Mouse (Mus musculus) heart, postnatal 25 days (tissue): Measurements from ENCODE around the gene Gna11. TPM values are rescaled to one million over a fixed set of nuclear protein-coding genes. Genes with fewer than 3 reads are reported as not detected.

Experiments
- DNase-seq: peaks from one replicate; pipeline ENCODE4 v3.0.0; 2022; ENCODE audit warnings: low spot score
- intact Hi-C: fragments of 180-260 bp; cut with DNase I; formaldehyde crosslinking; loops from one replicate; pipeline ENCODE4 v1.15.1; 2025
- total RNA-seq, 2 experiments: library from RNA; stranded (reverse); gene quantifications; 2 replicates each; pipeline ENCODE4 v1.2.3; 2021

Gene Gna11
- total RNA-seq, 2 experiments from 2014 or later = 49.6 to 54.6 TPM

DNA sequence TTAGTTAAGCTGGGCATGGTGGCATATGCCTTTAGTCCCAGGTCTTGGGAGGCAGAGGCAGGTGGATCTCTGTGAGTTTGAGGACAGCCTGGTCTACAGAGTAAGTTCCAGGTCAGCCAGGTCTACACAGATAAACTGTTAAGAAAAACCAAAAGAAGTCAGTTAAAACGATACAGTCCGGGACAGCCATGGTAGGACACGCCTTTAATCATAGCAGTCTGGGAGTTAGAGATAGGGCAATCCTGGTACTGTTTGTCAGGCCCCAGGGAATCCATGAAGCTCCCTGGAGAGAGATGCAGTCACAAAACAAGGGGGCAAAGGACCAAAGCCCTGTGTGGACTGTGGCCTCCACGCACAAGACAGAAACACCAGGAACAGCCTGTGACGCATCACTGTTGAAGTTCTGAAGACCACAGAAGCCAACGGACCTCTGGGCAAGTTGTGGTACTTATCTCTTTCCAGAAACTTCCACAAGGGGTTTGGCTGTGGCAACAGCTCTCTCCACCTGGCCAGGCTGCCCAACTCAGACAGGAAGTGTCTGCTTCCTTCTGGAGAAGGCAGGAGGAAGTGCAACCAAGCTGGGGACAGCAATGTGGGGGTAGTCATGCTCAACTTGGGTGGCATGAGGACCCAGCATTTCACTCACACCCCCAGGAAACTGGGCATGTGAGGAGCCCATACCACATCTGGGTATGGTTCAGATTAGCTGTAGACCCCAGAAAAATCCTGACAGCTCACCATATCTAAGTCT, 25.6 kb downstream of the Gna11 start:
- intact Hi-C loops = loop anchor here (2.0 to 5.0 kb wide), 2 partner anchors 17 to 33 kb away; no protein-coding TSS in a partner anchor
- no peak for DNase-seq

DNA sequence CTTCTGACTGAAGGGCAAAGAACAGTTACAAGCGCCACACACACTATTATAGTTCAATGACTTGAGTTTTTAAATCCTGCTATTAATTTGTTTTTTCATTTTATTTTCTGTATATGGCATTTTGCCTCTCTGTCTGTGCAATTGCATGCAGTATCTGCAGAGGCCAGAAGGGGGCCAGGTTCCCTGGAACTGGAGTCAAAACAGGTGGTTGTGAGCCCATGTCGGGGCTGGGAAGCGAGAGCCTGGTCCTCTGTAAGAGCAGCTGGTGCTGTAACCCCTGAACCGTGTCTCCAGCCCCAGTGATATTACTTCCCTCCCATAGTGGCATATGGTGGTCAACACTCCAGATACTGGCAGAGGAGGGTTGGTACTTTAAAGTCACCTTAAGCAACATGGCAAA, 26.4 kb downstream of the Gna11 start:
- intact Hi-C loops = loop anchor here (2.0 to 5.0 kb wide), 2 partner anchors 16 to 34 kb away; no protein-coding TSS in a partner anchor
- DNase-seq = no peak

GRCm38 (mm10) chr10:81517227-81517626, 27.8 kb downstream of the Gna11 start:
- intact Hi-C loops = loop anchor here (5.0 kb wide), 1 partner anchor 35 kb away; no protein-coding TSS in a partner anchor
- DNase-seq = no peak

DNA sequence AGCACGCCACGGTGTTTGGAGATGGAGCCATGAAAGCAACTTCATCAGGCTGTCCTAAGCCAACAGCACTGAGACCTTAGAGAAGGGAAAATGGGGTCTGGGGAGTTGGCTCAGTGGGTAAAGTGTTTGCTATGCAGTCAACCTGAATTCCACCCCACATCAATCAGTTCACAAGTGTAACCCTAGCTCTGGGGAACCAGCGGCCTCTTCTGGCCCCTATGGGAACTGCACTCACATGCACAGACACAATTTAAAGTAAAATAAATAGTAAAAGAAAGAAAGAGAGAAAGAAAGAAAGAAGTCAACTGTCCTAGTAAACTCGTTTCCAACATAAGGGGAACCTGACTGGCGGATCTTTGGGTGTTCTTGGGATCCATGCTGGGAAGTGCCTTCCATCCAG, 31.2 kb downstream of the Gna11 start:
- no peak for DNase-seq
- intact Hi-C loops = no loop called here

- intact Hi-C loops = no loop called here
- no peak for DNase-seq
Observed at GRCm38 (mm10) chr10:81510246-81510810, 34.7 kb downstream of the Gna11 start.

GRCm38 (mm10) chr10:81507691-81508489, 37.1 kb downstream of the Gna11 start:
- intact Hi-C loops = no loop called here

GRCm38 (mm10) chr10:81507095-81507494, 37.9 kb downstream of the Gna11 start:
- intact Hi-C loops = no loop called here
- DNase-seq = no peak

More at GRCm38 (mm10) chr10:81507691-81508489, 37.1 kb downstream of the Gna11 start:
- DNase-seq = no peak

- intact Hi-C loops = no loop called here
- no peak for DNase-seq
Observed at GRCm38 (mm10) chr10:81505016-81505664, 39.9 kb downstream of the Gna11 start.

GRCm38 (mm10) chr10:81502658-81503057, 42.3 kb downstream of the Gna11 start:
- DNase-seq = peak; percentile 62
- intact Hi-C loops = loop anchor here (1.0 to 5.0 kb wide), 4 partner anchors 16 to 670 kb away; partner anchors contain the start of gene Tle6

GRCm38 (mm10) chr10:81501863-81502262, 43.1 kb downstream of the Gna11 start:
- intact Hi-C loops = loop anchor here (2.0 to 5.0 kb wide), 3 partner anchors 17 to 670 kb away; partner anchors contain the start of gene Tle6
- DNase-seq = no peak

DNA sequence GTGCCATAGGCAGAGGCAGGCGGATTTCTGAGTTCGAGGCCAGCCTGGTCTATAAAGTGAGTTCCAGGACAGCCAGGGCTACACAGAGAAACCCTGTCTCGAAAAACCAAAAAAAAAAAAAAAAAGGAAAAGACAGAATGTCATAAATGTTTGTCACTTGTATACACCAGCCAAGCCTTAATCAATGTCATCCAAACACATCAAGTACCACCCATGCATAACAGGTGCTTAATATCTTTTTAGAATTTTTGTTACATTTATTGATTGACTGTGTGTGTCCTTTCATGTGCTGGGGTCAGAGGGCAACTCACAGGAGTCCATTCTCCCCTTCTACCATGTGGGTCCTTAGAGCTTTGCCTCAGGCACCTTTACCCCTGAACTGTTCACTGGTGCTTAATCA, 45.0 kb downstream of the Gna11 start, which contains the start of gene S1pr4:
S1pr4 (minus strand) TSS at position 101 of the 400 bp plus-strand sequence.
- intact Hi-C loops = loop anchor here (5.0 kb wide), 2 partner anchors 102 to 672 kb away; partner anchors contain the start of gene Tle6
- no peak for DNase-seq

DNA sequence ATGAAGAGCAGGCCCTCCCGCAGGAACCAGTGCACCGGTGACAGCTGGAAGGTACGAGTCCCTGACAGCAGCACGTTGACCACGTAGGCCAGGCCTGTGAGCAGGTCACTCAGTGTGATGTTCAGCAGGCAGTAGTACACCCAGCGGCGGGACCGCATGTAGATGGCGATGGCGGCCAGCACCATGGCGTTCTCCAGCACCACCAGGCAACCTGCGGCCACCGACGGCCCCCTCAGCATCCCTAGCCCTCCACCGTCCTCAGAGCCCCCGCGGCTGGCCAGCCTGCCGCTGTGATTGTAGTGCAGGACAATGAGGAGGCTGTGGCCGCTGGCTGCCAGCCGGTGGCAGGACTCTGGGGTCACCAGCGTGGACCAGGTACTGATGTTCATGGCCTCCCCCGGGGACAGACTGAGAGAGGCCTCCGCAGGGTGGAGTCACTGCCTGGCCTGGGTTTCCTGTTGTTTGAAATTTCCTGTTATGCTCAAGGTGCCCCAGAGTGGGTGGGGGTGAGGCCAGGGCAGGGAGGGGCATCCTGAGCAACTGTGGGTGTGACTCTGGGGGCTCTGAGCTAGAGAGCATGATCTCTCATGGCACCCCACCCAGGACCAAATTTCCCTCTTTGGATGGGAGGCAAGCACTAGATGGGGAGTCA, 45.6 kb downstream of the Gna11 start:
- intact Hi-C loops = no loop called here
- DNase-seq = peak; percentile 44

DNA sequence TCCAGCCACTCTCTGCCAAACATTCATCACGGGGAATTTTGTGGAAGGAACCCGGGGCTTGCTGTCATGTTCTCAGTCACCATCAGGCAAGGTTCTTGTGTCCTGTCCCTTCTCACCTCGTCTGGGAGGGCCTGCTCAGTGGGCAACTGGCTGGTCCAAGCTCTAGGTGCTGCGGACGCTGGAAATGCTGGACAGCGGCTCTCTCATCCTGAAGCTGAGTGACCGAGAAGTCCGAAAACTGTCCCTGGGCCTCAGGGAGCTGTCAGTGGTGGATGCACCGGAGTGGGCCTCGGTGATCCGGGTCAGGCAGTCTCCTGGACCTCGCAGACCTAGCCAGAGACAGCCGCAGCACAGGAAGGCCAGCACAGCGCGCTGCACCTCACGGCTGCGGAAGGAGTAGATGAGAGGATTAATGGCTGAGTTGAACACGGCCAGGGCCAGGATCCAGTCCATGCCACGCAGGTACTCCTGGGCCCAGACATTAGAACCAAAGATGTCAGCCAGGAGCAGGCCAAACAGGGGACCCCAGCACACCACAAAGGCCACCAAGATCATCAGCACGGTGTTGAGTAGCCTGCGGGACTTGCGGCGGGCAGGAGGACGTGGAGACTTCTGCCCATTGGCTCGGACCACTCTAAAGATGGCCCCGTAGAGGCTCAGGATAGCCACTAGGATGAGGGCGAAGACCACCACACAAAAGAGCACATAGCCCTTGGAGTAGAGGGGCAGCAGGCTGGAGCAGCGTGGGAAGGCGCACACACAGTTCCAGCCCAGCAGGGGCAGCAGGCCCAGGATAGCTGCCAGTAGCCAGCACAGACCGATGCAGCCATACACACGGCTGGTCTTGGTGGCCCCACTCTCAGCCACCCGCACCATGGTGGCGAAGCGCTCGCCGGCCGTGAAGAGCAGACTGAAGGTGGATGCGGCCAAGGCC, 46.4 kb downstream of the Gna11 start:
- no peak for DNase-seq
- intact Hi-C loops = no loop called here

GRCm38 (mm10) chr10:81497401-81498270, 47.4 kb downstream of the Gna11 start:
- no peak for DNase-seq
- intact Hi-C loops = no loop called here

DNA sequence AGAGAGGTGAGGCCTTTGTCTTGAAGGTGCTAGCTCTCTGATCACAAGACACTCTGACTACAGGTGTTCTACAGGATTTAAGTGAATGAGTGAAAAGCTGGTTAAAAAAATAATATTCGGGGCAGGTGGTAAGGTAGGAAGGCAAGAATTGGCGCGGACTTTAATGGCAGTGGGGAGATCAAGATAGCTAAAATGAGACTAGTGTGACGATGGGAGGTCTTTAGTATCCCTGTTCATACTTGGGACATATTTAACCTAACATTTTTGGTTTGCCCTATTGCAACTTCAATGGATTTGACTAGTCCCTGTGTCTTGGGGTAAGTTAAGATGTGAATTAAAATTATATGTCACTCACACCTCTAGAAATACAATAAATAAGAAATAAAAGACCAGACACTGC, 48.0 kb downstream of the Gna11 start:
- no peak for DNase-seq
- intact Hi-C loops = no loop called here

DNA sequence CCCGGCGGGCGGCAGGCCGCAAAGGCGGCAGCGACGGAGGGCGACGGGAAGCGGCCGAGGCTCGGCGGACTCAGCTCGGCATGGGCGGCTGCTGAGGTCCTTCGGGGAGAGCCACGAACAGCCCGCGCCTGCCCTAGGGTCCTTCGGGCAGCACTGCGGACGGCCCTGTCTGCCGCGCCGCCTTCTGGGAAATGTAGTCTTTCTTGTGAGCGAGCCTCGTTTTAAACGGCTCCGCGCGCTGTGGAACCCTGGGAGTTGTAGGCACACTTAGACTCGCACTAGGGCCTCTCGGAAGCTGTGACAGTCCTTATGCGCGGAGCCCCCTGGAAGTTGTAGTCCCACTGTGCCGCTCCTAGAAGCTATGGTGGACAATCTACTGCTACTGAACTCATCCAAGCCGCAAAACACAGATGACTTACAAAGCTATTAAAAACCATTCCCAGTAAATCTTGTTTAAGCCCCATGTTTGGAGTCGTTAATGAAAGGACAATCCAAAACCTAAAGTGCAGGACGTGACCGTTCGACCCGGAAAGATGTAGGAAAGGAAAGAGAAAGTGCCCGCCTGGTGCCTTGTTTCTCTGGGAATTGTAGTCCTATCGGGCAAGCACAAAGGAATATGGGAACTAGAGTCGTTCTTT, 48.6 kb downstream of the Gna11 start, which contains the start of gene Ncln:
Ncln (minus strand) TSS at position 129 of the 638 bp plus-strand sequence.
- intact Hi-C loops = no loop called here
- DNase-seq = peak; percentile 96
